Mouse (Mus musculus) small intestine, adult 2 months (tissue): ENCODE results near the gene Gpc1. TPM values are rescaled to one million over a fixed set of nuclear protein-coding genes. Genes with fewer than 3 reads are reported as not detected.

Source experiments
- H3K27ac ChIP-seq: fragments of 200-500 bp; 2 replicates; pipeline ENCODE4 v1.5.1; 2012; ENCODE audit warnings: low read depth, low read length, control low read depth, inconsistent platforms; ENCODE audit not compliant: insufficient read depth
- H3K27me3 ChIP-seq: fragments of 200-500 bp; 2 replicates; pipeline ENCODE4 v1.6.1; 2012; ENCODE audit warnings: mild to moderate bottlenecking, moderate library complexity, low read length, inconsistent platforms; ENCODE audit not compliant: control insufficient read depth, insufficient read depth
- H3K36me3 ChIP-seq: fragments of 200-500 bp; 2 replicates; pipeline ENCODE4 v1.6.1; 2012; ENCODE audit warnings: mild to moderate bottlenecking, low read length, control low read depth, inconsistent platforms; ENCODE audit not compliant: control insufficient read depth, insufficient read depth
- H3K4me1 ChIP-seq: fragments of 200-500 bp; 2 replicates; pipeline ENCODE4 v1.6.1; 2012; ENCODE audit warnings: low read length, inconsistent platforms, mixed read lengths; ENCODE audit not compliant: control insufficient read depth, insufficient read depth, insufficient read length
- H3K4me3 ChIP-seq: fragments of 200-500 bp; 2 replicates; pipeline ENCODE4 v1.5.1; 2012; ENCODE audit warnings: low read depth, mild to moderate bottlenecking, control low read depth, inconsistent platforms, low read length, moderate library complexity
- CTCF ChIP-seq: fragments of 200-500 bp; IDR thresholded peaks from 2 replicates; pipeline ENCODE4 v1.5.1; 2012; ENCODE audit warnings: low read depth, mild to moderate bottlenecking, control low read depth, inconsistent platforms, low read length, moderate library complexity, mixed read lengths; ENCODE audit not compliant: insufficient replicate concordance, insufficient read length; ENCODE audit errors: extremely low read depth
- POLR2A ChIP-seq: fragments of 200-500 bp; IDR thresholded peaks from 2 replicates; pipeline ENCODE4 v1.6.1; 2012; ENCODE audit warnings: low read depth, mild to moderate bottlenecking, control low read depth, inconsistent platforms, low read length, moderate library complexity
- WGBS: fragments of 180-500 bp; shearing (Covaris S2); methylation state at CpG from one replicate; pipeline ENCODE4 v1.1.7; 2018; 5-methylcytosine and 5-hydroxymethylcytosine counted together
- polyA plus RNA-seq: library from polyadenylated mRNA; depleted of rRNA; stranded (reverse); fragments of >200 nt; gene quantifications from 2 replicates; pipeline ENCODE4 v1.2.3, GENCODE M21; 2012; rRNA removed

The Gpc1 gene
- 6.8 and 8.4 TPM in 2 replicates for polyA plus RNA-seq

DNA sequence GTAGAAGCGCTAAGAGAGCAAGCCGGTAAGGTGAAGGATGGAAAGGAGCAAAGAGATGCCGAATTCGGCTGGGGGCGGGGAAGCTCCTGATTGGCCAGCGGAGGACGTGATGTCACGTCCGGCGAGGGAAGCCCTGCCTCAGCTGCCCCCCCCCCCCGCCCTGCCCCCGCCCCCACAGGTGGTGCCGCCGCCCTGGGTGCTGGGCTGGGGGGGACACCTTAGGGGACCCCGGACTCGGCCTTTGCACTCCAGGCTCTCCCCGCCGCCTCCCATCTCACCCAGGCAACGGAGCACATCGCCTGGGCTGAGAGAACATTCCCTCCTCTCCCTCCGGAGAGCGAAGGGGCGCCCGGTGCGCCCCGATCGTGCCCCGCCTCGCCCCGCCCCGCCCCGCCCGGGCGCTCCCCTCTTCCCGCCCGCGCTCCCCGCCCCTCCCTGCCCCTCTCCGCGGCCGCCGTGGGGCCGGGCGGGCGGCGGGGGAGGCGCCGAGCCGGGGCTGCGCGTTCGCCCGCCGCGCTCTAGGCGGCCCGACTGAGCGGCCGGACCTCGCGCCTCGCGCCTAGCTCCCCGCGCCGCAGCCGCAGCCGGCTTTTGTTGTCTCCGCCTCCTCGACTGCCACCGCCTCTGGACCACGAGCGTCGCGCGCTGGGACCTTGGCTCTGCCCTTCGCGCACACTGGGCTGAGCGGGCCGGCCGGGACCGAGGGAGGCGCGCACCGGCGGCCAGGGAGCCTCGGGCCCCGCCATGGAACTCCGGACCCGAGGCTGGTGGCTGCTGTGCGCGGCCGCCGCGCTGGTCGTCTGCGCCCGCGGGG is at the start of gene Gpc1:
Gene Gpc1 (plus strand): TSS at position 458 of the 814 bp plus-strand sequence.
- no peak for TF ChIP-seq CTCF
- no peak for TF ChIP-seq POLR2A
- Histone ChIP-seq H3K36me3 (no peaks in the 10 kb centered on the region), H3K27me3 (peaks cover 21% of the 10 kb centered on the region), H3K27ac (no peak within 1 kb of the TSS), H3K4me3 (peak within 1 kb of the TSS; percentile 71), H3K4me1 (peaks cover 5% of the 10 kb centered on the region; the same call in 1 of the 2 replicates)
- under 1% methylated on average over 64 of the region's 99 CpGs for WGBS

- Histone ChIP-seq H3K27me3 (no peaks in the 10 kb centered on the region), H3K36me3 (no peaks in the 10 kb centered on the region), H3K4me1 (no peaks in the 10 kb centered on the region), H3K27ac (no peak overlapping the region), H3K4me3 (no peak overlapping the region)
- WGBS = 70% methylated on average over 4 of the region's 4 CpGs
- no peak for TF ChIP-seq CTCF
- no peak for TF ChIP-seq POLR2A
Measured at GRCm38 (mm10) chr1:92781862-92782261, 49.6 kb upstream of the Gpc1 start.

GRCm38 (mm10) chr1:92782587-92782986 is 48.9 kb upstream of the Gpc1 start:
- no peak overlapping the region for H3K27ac ChIP-seq
- WGBS = 67% methylated on average over 6 of the region's 6 CpGs
- no peaks in the 10 kb centered on the region for H3K4me1 ChIP-seq
- no peaks in the 10 kb centered on the region for H3K36me3 ChIP-seq
- no peak overlapping the region for H3K4me3 ChIP-seq
- no peaks in the 10 kb centered on the region for H3K27me3 ChIP-seq
- TF ChIP-seq POLR2A = no peak
- TF ChIP-seq CTCF = no peak

GRCm38 (mm10) chr1:92787221-92787620 is 44.2 kb upstream of the Gpc1 start:
- TF ChIP-seq CTCF (no peak), POLR2A (no peak)
- no peaks in the 10 kb centered on the region for H3K36me3 ChIP-seq
- no peak overlapping the region for H3K4me3 ChIP-seq
- H3K27me3 ChIP-seq = no peaks in the 10 kb centered on the region
- H3K4me1 ChIP-seq = no peaks in the 10 kb centered on the region
- 56% methylated on average over 8 of the region's 8 CpGs for WGBS
- no peak overlapping the region for H3K27ac ChIP-seq

DNA sequence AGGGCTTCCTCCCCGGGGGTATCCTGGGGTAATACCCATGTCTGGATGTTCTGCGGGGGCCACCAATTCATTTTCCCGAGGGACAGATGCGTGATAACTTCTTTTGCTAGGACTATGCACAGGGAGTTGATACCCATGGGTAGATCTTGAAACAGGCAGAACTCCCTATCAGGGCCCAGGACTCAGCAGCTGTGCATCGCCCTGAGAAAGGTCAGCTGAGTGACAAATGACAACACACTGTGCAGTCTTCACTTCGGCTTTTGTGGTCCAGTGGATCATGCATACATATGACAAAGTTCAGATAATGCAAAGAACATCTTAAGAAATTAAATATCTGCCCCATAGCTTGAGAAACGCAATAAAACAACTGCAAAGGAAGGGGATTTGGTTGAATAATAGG is 43.4 kb upstream of the Gpc1 start:
- 83% methylated on average over 7 of the region's 7 CpGs for WGBS
- no peaks in the 10 kb centered on the region for H3K36me3 ChIP-seq
- no peaks in the 10 kb centered on the region for H3K4me1 ChIP-seq
- no peak overlapping the region for H3K4me3 ChIP-seq
- H3K27me3 ChIP-seq = no peaks in the 10 kb centered on the region
- TF ChIP-seq CTCF (no peak), POLR2A (no peak)
- H3K27ac ChIP-seq = no peak overlapping the region

DNA sequence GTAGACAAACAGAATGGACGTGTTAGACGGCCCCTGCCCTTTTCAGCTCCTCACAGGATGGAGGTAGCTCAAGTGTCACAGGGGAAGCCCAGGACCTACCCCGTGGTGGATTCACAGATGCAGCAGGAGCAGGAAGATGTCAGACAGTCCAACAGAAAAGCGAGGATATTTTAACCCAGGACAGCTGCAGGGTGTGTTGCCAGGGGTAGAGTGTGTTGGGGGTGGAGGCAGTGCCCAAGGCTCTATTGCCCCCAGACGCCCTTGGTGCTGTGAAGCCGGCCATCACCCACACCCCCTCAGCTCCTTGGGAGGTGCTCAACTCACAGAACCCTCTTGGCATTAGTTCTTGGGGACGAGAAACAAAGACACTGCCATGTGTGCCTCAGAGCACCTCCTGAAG is 40.8 kb upstream of the Gpc1 start:
- Histone ChIP-seq H3K4me3 (no peak overlapping the region), H3K27ac (no peak overlapping the region), H3K4me1 (no peaks in the 10 kb centered on the region), H3K27me3 (no peaks in the 10 kb centered on the region), H3K36me3 (no peaks in the 10 kb centered on the region)
- no peak for TF ChIP-seq POLR2A
- no peak for TF ChIP-seq CTCF
- WGBS = 41% methylated on average over 7 of the region's 7 CpGs

GRCm38 (mm10) chr1:92791070-92791831 is 40.2 kb upstream of the Gpc1 start:
- WGBS = 6% methylated on average over 10 of the region's 10 CpGs
- TF ChIP-seq POLR2A (no peak), CTCF (no peak)

More at GRCm38 (mm10) chr1:92791070-92791831, 40.2 kb upstream of the Gpc1 start:
- no peaks in the 10 kb centered on the region for H3K4me1 ChIP-seq
- H3K27ac ChIP-seq = no peak overlapping the region
- H3K4me3 ChIP-seq = no peak overlapping the region
- H3K36me3 ChIP-seq = no peaks in the 10 kb centered on the region
- no peaks in the 10 kb centered on the region for H3K27me3 ChIP-seq
